Mouse (Mus musculus) forebrain, embryonic 15.5 days (tissue): ENCODE measurements around the gene Tas1r1. TPM values are rescaled to one million over a fixed set of nuclear protein-coding genes. Genes with fewer than 3 reads are reported as not detected.

Experiments used
- ATAC-seq: fragments of 200-750 bp; cut with Nextera tagmentation; replicated peaks from 2 replicates; pipeline ENCODE4 v1.8.0; 2017; ENCODE audit warnings: mild to moderate bottlenecking, moderate TSS enrichment, moderate library complexity
- H3K27ac ChIP-seq: fragments of 300-500 bp; sonication (generic); replicated peaks from 2 replicates; pipeline ENCODE4 v1.5.1; 2015; ENCODE audit warnings: mild to moderate bottlenecking, inconsistent platforms
- H3K27me3 ChIP-seq: fragments of 300-500 bp; sonication (generic); 2 replicates; pipeline ENCODE4 v1.6.1; 2015; ENCODE audit warnings: inconsistent platforms
- H3K36me3 ChIP-seq: fragments of 300-500 bp; sonication (generic); 2 replicates; pipeline ENCODE4 v1.6.1; 2015; ENCODE audit warnings: mild to moderate bottlenecking, inconsistent platforms
- H3K4me1 ChIP-seq: fragments of 300-500 bp; sonication (generic); 2 replicates; pipeline ENCODE4 v1.6.1; 2015; ENCODE audit warnings: inconsistent platforms
- H3K4me2 ChIP-seq: fragments of 300-500 bp; sonication (generic); replicated peaks from 2 replicates; pipeline ENCODE4 v1.6.1; 2015; ENCODE audit warnings: mild to moderate bottlenecking, inconsistent platforms
- H3K4me3 ChIP-seq: fragments of 300-500 bp; sonication (generic); 2 replicates; pipeline ENCODE4 v1.5.1; 2015; ENCODE audit warnings: mild to moderate bottlenecking, inconsistent platforms
- H3K9ac ChIP-seq: fragments of 300-500 bp; sonication (generic); replicated peaks from 2 replicates; pipeline ENCODE4 v1.6.1; 2015; ENCODE audit warnings: mild to moderate bottlenecking, inconsistent platforms
- H3K9me3 ChIP-seq: fragments of 300-500 bp; sonication (generic); 2 replicates; pipeline ENCODE4 v1.6.1; 2016; ENCODE audit warnings: inconsistent platforms
- WGBS: fragments of 180-500 bp; shearing (Covaris S2); methylation state at CpG from one replicate; pipeline ENCODE4 v1.1.7; 2015; ENCODE audit warnings: mixed read lengths; 5-methylcytosine and 5-hydroxymethylcytosine counted together
- polyA plus RNA-seq: library from polyadenylated mRNA; unstranded; fragments of >200 nt; fragmentation: Nextera tagmentation; extraction: Ambion mirVana; gene quantifications from 2 replicates; pipeline ENCODE4 v1.2.1, GENCODE M21; 2015

Tas1r1 gene
- polyA plus RNA-seq, 1 experiment from 2014 or later = 1.5 TPM

- H3K27ac ChIP-seq = no peak overlapping the region
- WGBS = 4% methylated on average over 8 of the region's 8 CpGs
- ATAC-seq = no peak
- H3K4me2 ChIP-seq = peak overlapping the region; percentile 94
- H3K36me3 ChIP-seq = no peaks in the 10 kb centered on the region
- H3K4me3 ChIP-seq = peak overlapping the region; percentile 78
- peaks cover 31% of the 10 kb centered on the region for H3K4me1 ChIP-seq
- H3K9ac ChIP-seq = no peak overlapping the region
- H3K9me3 ChIP-seq = no peaks in the 10 kb centered on the region
- peaks cover 22% of the 10 kb centered on the region for H3K27me3 ChIP-seq
Observed at GRCm38 (mm10) chr4:152007481-152008147, 30.8 kb downstream of the Tas1r1 start.

GRCm38 (mm10) chr4:152006812-152007211 is 31.6 kb downstream of the Tas1r1 start:
- Histone ChIP-seq H3K4me2 (no peak overlapping the region), H3K4me3 (no peak overlapping the region), H3K9ac (no peak overlapping the region), H3K27ac (no peak overlapping the region), H3K9me3 (no peaks in the 10 kb centered on the region), H3K27me3 (peaks cover 22% of the 10 kb centered on the region), H3K4me1 (peaks cover 31% of the 10 kb centered on the region), H3K36me3 (no peaks in the 10 kb centered on the region)
- ATAC-seq = no peak
- 27% methylated on average over 3 of the region's 3 CpGs for WGBS

GRCm38 (mm10) chr4:152006137-152006536 is 32.2 kb downstream of the Tas1r1 start:
- H3K4me3 ChIP-seq = no peak overlapping the region
- H3K9me3 ChIP-seq = no peaks in the 10 kb centered on the region
- no peak overlapping the region for H3K9ac ChIP-seq
- H3K36me3 ChIP-seq = no peaks in the 10 kb centered on the region
- no peak for ATAC-seq
- no peak overlapping the region for H3K27ac ChIP-seq
- peaks cover 22% of the 10 kb centered on the region for H3K27me3 ChIP-seq
- WGBS = 76% methylated on average over 6 of the region's 6 CpGs
- peaks cover 31% of the 10 kb centered on the region for H3K4me1 ChIP-seq
- H3K4me2 ChIP-seq = no peak overlapping the region

GRCm38 (mm10) chr4:152002063-152002462 is 36.3 kb downstream of the Tas1r1 start:
- Histone ChIP-seq H3K4me2 (no peak overlapping the region), H3K4me3 (no peak overlapping the region), H3K27me3 (peaks cover 9% of the 10 kb centered on the region), H3K27ac (no peak overlapping the region), H3K9ac (no peak overlapping the region), H3K36me3 (no peaks in the 10 kb centered on the region), H3K4me1 (peaks cover 8% of the 10 kb centered on the region), H3K9me3 (no peaks in the 10 kb centered on the region)
- no peak for ATAC-seq
- 95% methylated on average over 3 of the region's 3 CpGs for WGBS

- Histone ChIP-seq H3K4me2 (no peak overlapping the region), H3K36me3 (no peaks in the 10 kb centered on the region), H3K27me3 (peaks cover 1% of the 10 kb centered on the region; the same call in 1 of the 2 replicates), H3K9me3 (no peaks in the 10 kb centered on the region), H3K27ac (no peak overlapping the region), H3K9ac (no peak overlapping the region), H3K4me1 (peaks cover 10% of the 10 kb centered on the region), H3K4me3 (no peak overlapping the region)
- WGBS = 73% methylated on average over 4 of the region's 4 CpGs
- ATAC-seq = no peak
Observed at GRCm38 (mm10) chr4:152001335-152001734, 37.0 kb downstream of the Tas1r1 start.

- Histone ChIP-seq H3K4me1 (peaks cover 10% of the 10 kb centered on the region), H3K9me3 (no peaks in the 10 kb centered on the region), H3K4me2 (no peak overlapping the region), H3K9ac (no peak overlapping the region), H3K4me3 (no peak overlapping the region), H3K27me3 (no peaks in the 10 kb centered on the region), H3K27ac (no peak overlapping the region), H3K36me3 (no peaks in the 10 kb centered on the region)
- ATAC-seq = no peak
- WGBS = 46% methylated on average over 4 of the region's 4 CpGs
Observed at GRCm38 (mm10) chr4:152000906-152001305, 37.5 kb downstream of the Tas1r1 start.

- Histone ChIP-seq H3K9me3 (no peaks in the 10 kb centered on the region), H3K27me3 (no peaks in the 10 kb centered on the region), H3K27ac (no peak overlapping the region), H3K4me2 (no peak overlapping the region), H3K36me3 (no peaks in the 10 kb centered on the region), H3K9ac (no peak overlapping the region), H3K4me1 (peaks cover 14% of the 10 kb centered on the region), H3K4me3 (no peak overlapping the region)
- no peak for ATAC-seq
- WGBS = 66% methylated on average over 3 of the region's 3 CpGs
Observed at GRCm38 (mm10) chr4:151999481-151999880, 38.9 kb downstream of the Tas1r1 start.

- Histone ChIP-seq H3K4me2 (peak overlapping the region; percentile 57; the same call in 1 of the 2 replicates), H3K27me3 (no peaks in the 10 kb centered on the region), H3K4me3 (peak overlapping the region; percentile 99; the same call in 1 of the 2 replicates), H3K9me3 (no peaks in the 10 kb centered on the region), H3K9ac (no peak overlapping the region), H3K27ac (no peak overlapping the region), H3K4me1 (peaks cover 29% of the 10 kb centered on the region), H3K36me3 (no peaks in the 10 kb centered on the region)
- 75% methylated on average over 3 of the region's 3 CpGs for WGBS
- ATAC-seq = no peak
Observed at GRCm38 (mm10) chr4:151997701-151998100, 40.7 kb downstream of the Tas1r1 start.

- peak overlapping the region; percentile 57 for H3K4me2 ChIP-seq
- no peaks in the 10 kb centered on the region for H3K9me3 ChIP-seq
- H3K4me1 ChIP-seq = peaks cover 29% of the 10 kb centered on the region
- H3K27ac ChIP-seq = peak overlapping the region; percentile 90
- no peak for ATAC-seq
- WGBS = 4% methylated on average over 13 of the region's 13 CpGs
- H3K4me3 ChIP-seq = peak overlapping the region; percentile 99
- peak overlapping the region; percentile 70 for H3K9ac ChIP-seq
- H3K27me3 ChIP-seq = no peaks in the 10 kb centered on the region
- peaks cover 6% of the 10 kb centered on the region for H3K36me3 ChIP-seq
Observed at GRCm38 (mm10) chr4:151996951-151997222, 41.5 kb downstream of the Tas1r1 start.

- H3K27me3 ChIP-seq = no peaks in the 10 kb centered on the region
- WGBS = under 1% methylated on average over 87 of the region's 94 CpGs
- peak within 1 kb of the TSS; percentile 99 for H3K4me3 ChIP-seq
- ATAC-seq = peak; percentile 98
- H3K36me3 ChIP-seq = peaks cover 11% of the 10 kb centered on the region
- no peaks in the 10 kb centered on the region for H3K9me3 ChIP-seq
- peak within 1 kb of the TSS; percentile 88 for H3K4me2 ChIP-seq
- peak within 1 kb of the TSS; percentile 89 for H3K9ac ChIP-seq
- peak within 1 kb of the TSS; percentile 90 for H3K27ac ChIP-seq
- H3K4me1 ChIP-seq = peaks cover 29% of the 10 kb centered on the region
Observed at GRCm38 (mm10) chr4:151996173-151996950, 42.0 kb downstream of the Tas1r1 start, which contains the start of gene Phf13. Gene Phf13, minus strand, starts transcription at chr4:151996258.

- peak overlapping the region; percentile 99 for H3K4me3 ChIP-seq
- H3K4me1 ChIP-seq = peaks cover 29% of the 10 kb centered on the region
- under 1% methylated on average over 90 of the region's 111 CpGs for WGBS
- no peaks in the 10 kb centered on the region for H3K9me3 ChIP-seq
- peak overlapping the region; percentile 88 for H3K4me2 ChIP-seq
- peaks cover 19% of the 10 kb centered on the region for H3K36me3 ChIP-seq
- peak overlapping the region; percentile 65 for H3K27ac ChIP-seq
- H3K9ac ChIP-seq = peak overlapping the region; percentile 89
- peak; percentile 63 for ATAC-seq
- H3K27me3 ChIP-seq = no peaks in the 10 kb centered on the region
Observed at GRCm38 (mm10) chr4:151995371-151996172, 42.8 kb downstream of the Tas1r1 start.
